Mouse (Mus musculus): Measurements from ENCODE around the gene Prm3.
"Not testable (repeated sequence)": the region's sequence is repeated elsewhere in the genome, so short reads cannot be mapped to it uniquely, and the experiment has no call there.

Prm3 gene

GRCm38 (mm10) chr16:10802420-10802819 is 11.7 kb upstream of the Prm3 start:
- not testable (repeated sequence) for DNase-seq (ENCODE audit: low read depth, low spot score)

DNA sequence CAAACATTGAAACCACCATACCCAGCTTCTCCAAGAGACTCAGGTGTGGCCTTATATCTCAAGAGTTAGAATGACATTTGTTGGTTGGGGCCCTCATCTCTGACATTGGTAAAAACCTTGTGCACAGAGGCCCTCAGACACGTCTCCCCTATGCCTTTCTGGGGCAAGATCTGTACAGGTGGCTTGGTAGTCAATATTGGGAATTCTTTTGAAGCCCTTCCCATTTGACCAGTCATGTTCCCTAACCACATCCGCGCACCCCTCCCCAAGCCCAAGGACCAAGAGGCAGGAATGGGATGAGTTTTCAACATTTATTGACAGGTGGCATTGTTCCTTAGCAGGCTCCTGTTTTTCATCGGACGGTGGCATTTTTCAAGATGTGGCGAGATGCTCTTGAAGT is 5.3 kb upstream of the Prm3 start, which contains the start of gene Prm2:
TSS of gene Prm2 (minus strand) at position 101 of the 400 bp plus-strand sequence.
- no peak for DNase-seq (ENCODE audit: low read depth, low spot score)

GRCm38 (mm10) chr16:10788866-10789265 is 1.8 kb downstream of the Prm3 start:
- no peak for DNase-seq (ENCODE audit: low read depth, low spot score)

DNA sequence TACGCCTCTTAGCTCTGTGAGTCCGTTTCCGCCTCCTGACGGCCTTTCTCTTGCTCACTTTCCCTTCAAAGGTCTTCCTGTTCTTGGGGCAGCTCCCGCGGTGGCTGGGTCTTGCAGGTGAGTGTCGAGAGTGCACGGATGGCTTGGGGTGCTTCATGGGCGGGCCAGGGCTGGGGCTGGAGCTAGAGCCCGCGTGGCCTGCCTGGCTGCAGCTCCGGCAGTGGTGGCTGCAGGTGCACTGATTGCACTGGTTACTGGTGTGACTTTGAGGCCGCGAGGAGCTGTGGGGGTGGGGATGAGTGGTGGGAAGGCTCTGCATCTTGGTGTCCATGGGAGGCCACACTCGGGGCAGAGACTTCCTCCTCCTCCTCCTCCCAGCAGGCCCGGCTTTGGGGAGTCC is 2.4 kb downstream of the Prm3 start, which contains the start of gene Tnp2:
TSS of gene Tnp2 (minus strand) at position 390 of the 400 bp plus-strand sequence.
- no peak for DNase-seq (ENCODE audit: low read depth, low spot score)

GRCm38 (mm10) chr16:10787548-10788058 is 3.1 kb downstream of the Prm3 start:
- DNase-seq (ENCODE audit: low read depth, low spot score), result no peak

- DNase-seq (ENCODE audit: low read depth, low spot score), result no peak
Measured at GRCm38 (mm10) chr16:10786782-10787547, 3.7 kb downstream of the Prm3 start.

- peak; percentile 74 for DNase-seq (ENCODE audit: low read depth, low spot score)
Measured at GRCm38 (mm10) chr16:10786288-10786687, 4.4 kb downstream of the Prm3 start.

DNA sequence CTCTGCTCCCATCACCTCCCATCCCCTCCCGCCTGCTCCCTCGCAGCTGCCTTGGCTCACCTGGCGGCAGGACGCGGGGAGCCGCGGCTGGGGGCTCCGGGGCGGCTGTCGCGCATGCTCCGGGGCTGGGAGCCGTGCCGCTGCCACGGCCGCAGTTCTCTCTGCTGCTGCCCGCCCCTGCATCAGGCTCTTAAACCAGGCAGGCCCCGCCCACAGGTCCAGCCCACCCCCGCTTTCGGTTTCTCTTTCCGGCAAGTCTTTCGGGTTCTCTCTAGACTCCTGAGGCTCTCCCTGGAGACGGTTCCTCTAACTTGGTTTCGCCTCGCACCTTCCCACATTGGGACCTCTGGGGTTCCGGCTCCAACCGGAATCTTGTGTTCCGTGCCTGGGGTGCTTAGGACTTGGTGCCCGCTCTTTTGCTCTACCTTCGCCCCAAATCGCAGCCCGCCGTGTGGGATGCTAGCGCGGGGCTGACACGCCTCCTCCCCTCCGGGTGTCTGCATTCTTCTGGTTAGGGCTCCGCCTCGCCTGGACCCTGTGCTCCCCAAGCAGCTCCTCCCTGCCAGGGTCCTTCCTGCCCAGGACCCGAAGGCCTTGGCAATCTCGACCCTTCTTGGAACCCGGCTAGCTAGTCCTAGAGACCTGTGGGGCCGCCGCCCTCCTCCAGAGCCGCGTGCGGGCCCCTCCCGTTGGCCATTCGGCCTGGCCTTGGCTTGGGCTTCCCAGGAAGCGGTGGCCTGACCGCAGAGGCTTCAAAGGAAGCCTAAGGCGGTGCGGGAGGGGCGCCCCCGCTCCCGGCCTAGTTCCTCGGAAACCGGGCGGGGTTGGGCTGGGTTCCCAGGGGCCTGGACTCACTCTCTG is 5.1 kb downstream of the Prm3 start, which contains the start of gene Socs1:
TSS of gene Socs1 (minus strand) at position 166 of the 861 bp plus-strand sequence.
- peak; percentile 73 for DNase-seq (ENCODE audit: low read depth, low spot score)

GRCm38 (mm10) chr16:10784793-10785370 is 5.8 kb downstream of the Prm3 start:
- DNase-seq (ENCODE audit: low read depth, low spot score), result peak; percentile 64

- no peak for DNase-seq (ENCODE audit: low read depth, low spot score)
Measured at GRCm38 (mm10) chr16:10783883-10784792, 6.6 kb downstream of the Prm3 start.

DNA sequence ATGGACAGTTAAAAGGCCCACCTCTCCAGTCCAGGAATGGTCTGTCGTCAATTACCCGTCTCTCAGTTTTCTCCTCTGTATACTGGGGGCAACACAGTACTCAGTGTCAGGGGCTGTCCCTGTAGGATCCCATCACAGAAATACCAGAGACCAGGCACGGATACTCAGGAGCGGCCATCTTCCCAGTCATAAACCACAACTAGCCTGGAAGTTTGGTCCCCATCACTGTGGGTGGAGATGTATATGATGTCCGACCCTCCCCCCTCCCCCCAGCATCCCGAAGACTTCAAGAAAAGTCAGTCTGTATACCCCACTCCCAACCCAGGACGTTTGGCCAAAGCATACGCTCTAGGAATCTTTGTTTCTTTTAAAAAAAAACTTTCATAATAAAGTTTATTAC is 7.3 kb downstream of the Prm3 start:
- DNase-seq (ENCODE audit: low read depth, low spot score), result no peak

DNA sequence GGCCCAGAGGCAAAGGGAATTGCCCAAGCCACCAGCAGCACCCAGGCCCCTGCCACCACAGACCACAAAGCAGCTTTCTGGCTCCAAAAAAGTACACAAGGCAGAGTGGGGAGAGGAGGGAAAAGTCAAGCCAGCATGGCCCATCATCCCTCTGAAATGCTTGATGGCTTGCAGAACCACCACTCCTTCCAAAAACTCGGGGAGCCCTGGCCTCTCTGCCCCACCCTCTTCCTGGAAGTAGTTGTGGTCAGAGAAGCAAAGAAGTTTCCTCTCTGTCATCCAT is 7.6 kb downstream of the Prm3 start:
- DNase-seq (ENCODE audit: low read depth, low spot score), result no peak

DNA sequence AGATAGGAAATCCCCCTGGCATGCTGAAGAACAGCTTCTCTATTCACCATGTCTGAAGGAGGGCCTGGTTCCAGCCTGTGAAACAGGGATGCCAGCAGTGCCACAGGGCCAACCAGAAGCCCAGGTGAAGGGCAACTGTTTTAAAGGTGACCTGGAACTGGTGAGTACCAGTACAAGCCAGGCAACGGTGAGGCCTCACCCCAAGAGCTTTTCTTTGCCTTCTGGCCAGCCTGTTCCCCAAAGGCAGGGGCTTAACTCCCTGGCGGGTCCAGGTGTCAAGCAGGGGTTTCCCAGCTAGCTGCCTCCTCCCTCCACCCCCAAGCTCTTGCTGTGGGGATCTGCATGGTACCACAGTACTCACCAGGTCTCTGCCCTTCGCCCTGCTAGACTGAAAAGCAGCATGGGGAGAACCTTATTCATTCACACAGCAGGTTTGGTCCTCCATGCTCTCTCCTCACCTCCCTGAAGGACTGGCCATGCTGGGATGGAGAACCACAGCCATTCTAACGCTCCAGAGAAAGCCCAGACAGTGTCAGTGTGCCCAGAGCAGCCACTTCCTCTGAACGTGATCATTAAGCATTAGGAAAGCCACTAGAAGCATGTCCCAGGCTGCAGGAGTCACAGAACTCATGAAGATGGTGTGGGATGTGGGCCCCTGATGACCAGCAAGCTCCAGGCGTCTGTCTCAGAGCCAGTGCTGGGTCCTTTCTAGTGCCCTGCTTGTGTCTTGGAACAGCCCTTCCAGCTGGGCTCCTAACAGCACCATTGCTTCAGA is 8.2 kb downstream of the Prm3 start:
- DNase-seq (ENCODE audit: low read depth, low spot score), result no peak

- DNase-seq (ENCODE audit: low read depth, low spot score), result no peak
Measured at GRCm38 (mm10) chr16:10781862-10782371, 8.8 kb downstream of the Prm3 start.

- no peak for DNase-seq (ENCODE audit: low read depth, low spot score)
Measured at GRCm38 (mm10) chr16:10780631-10781120, 10.0 kb downstream of the Prm3 start.

GRCm38 (mm10) chr16:10777579-10778160 is 13.0 kb downstream of the Prm3 start:
- DNase-seq (ENCODE audit: low read depth, low spot score), result no peak

DNA sequence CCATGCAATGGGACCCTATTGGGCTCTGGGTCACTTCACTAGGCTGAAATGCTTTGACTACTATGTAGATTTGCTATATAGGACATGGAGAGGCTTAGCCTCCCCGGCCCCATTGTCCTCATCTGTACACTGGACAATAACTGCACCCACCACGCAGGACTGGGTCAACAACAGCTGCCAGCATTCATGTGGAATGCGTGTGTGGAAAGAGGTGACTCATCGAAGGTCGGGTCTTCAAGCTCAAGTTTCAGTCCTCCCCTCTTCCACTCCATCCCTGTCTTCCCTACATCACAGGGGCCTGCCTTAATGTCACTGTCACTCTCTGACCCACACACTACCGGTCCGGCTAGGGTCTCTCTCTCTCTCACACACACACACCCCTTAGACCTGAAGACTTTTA is 14.4 kb downstream of the Prm3 start:
- DNase-seq (ENCODE audit: low read depth, low spot score), result no peak

GRCm38 (mm10) chr16:10774726-10775125 is 16.0 kb downstream of the Prm3 start:
- no peak for DNase-seq (ENCODE audit: low read depth, low spot score)

DNA sequence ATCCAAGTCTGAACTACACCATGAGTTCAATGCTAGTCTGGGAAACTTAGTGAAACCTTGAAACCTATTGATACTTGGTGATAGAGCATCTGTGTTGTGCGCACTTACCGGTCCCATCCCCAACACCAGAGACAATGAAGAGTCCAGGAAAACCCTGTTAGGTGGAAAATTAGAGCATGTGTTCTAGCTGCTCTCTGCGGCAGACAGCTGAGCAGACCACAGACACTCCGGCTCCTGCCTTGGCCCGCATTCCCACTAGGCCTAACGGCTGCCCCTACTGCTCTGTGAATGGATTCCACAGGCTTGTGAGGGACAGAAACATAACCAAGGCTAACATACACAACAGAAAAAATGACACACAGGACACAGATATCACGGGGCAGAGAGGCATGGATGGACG is 17.2 kb downstream of the Prm3 start:
- DNase-seq (ENCODE audit: low read depth, low spot score), result no peak
